Mouse (Mus musculus): Measurements from ENCODE around the gene Slc25a16.

GRCm38 (mm10) chr10:62896774-62897173 is 23.7 kb upstream of the Slc25a16 start:
- no peak for TF ChIP-seq CTCF (IDR thresholded peaks at IDR 0.05; ENCODE audit: control insufficient read depth, insufficient read depth, insufficient read length)
- TF ChIP-seq USF1 (IDR thresholded peaks at IDR 0.05; ENCODE audit: low read depth) = no peak
- TF ChIP-seq FOSL1 (IDR thresholded peaks at IDR 0.05; ENCODE audit: insufficient read depth, low read length, poor library complexity, severe bottlenecking) = no peak
- TF ChIP-seq MYOD1 (IDR thresholded peaks at IDR 0.05; ENCODE audit: control insufficient read depth, insufficient read length, low read depth) = no peak
- TF ChIP-seq MYOG (IDR thresholded peaks at IDR 0.05; ENCODE audit: control insufficient read depth, extremely low read depth, insufficient read length) = no peak

Data from C2C12 (cell line).